Mouse (Mus musculus): ENCODE results near the gene Hormad1.
"Not testable (repeated sequence)": the region's sequence is repeated elsewhere in the genome, so short reads cannot be mapped to it uniquely, and the experiment has no call there.

Hormad1 gene

GRCm38 (mm10) chr3:95559437-95559836 lies at the start of gene Hormad1:
Hormad1 (plus strand) TSS chr3:95559677.
- DNase-seq (ENCODE audit: low spot score): no peak

DNA sequence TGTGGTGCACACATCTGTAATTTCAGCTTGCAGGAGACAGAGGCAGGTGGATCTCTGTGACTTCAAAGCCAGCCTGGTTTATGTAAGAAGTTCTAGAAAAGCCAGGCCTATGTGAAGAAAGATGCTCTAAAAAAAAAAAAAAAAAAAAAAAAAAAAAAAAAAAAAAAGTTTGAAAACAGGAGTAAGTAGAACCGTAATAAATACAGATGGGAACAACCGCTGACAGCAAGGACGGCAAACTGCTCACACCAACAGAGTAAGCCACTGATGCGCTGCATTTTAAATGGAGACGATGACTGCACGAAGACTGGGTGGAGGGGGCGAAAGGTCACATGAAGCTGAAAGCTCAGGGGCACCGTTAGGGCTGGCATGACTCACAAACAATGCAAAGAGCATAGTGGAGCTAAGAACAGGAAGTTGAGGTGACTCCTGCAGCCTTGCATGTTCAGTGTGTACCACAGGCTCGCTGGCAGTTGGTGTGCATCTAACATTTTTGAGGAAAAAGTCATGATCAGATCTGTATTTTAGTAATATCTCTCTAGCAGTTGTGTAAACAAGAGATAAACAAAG lies 47.8 kb upstream of the Hormad1 start:
- DNase-seq (ENCODE audit: low spot score): no peak

GRCm38 (mm10) chr3:95516614-95517041 lies 42.8 kb upstream of the Hormad1 start:
- peak; percentile 84 for DNase-seq (ENCODE audit: low spot score)

DNA sequence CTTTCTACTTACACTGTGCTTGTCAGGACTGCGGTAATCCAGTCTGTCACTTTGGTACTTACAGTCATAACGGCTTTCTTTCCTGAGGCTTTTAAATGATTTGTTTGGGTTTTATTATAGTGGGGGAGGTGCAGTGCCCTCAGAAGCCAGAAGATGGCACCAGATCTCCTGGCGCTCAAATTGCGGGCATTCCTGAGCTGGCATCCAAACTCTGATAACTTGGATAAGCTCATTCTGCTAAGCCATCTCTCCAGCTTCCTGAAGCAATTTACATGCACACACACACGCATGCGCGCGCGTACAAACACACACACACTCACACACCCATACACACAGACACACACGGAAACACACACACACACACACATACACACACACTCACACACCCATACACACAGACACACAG lies 42.0 kb upstream of the Hormad1 start:
- DNase-seq (ENCODE audit: low spot score): peak; percentile 87

DNA sequence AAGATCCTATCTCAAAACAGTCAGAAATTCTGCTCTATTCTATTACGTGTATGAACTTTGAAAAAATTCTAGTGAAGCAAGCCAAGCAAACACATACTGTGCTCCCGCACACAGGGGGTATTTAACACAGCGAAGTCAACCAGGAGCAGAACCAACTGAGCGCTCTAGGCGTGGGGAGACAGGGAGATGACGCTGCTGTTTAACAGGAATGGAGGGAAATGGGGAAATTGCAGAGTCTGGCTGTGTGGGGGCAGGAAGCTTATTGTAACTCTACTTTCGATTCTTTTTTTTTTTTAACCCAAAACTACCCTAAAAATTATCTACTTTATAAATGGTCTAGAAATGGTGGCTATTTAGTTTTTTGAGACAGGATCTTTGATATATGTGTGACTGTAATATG lies 40.6 kb upstream of the Hormad1 start:
- DNase-seq (ENCODE audit: low spot score): peak; percentile 29

GRCm38 (mm10) chr3:95519315-95519714 lies 40.2 kb upstream of the Hormad1 start:
- peak; percentile 91 for DNase-seq (ENCODE audit: low spot score)

DNA sequence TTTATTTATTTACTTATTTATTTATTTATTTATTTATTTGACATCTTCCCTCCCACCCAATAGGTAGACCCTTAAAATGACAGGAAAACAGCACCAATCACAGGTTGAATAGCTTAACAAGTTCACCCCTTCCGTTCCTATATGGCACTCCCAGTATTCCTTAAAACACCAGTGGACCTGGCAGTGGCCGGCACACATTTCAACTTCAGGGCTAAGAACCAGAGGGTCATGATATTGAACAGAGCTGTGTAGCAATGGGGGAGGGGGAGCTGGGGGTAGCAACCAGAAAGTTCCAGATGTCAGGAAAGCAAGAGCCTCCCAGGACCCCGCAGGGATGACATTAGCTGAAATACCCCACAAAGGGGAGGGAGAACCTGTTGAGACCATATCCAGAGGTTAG lies 39.4 kb upstream of the Hormad1 start:
- no peak for DNase-seq (ENCODE audit: low spot score)

GRCm38 (mm10) chr3:95521168-95521567 lies 38.3 kb upstream of the Hormad1 start:
- no peak for DNase-seq (ENCODE audit: low spot score)

- DNase-seq (ENCODE audit: low spot score): no peak
Observed at GRCm38 (mm10) chr3:95523662-95524061, 35.8 kb upstream of the Hormad1 start.

- no peak for DNase-seq (ENCODE audit: low spot score)
Observed at GRCm38 (mm10) chr3:95524673-95525072, 34.8 kb upstream of the Hormad1 start.

GRCm38 (mm10) chr3:95526111-95526510 lies 33.4 kb upstream of the Hormad1 start:
- no peak for DNase-seq (ENCODE audit: low spot score)

DNA sequence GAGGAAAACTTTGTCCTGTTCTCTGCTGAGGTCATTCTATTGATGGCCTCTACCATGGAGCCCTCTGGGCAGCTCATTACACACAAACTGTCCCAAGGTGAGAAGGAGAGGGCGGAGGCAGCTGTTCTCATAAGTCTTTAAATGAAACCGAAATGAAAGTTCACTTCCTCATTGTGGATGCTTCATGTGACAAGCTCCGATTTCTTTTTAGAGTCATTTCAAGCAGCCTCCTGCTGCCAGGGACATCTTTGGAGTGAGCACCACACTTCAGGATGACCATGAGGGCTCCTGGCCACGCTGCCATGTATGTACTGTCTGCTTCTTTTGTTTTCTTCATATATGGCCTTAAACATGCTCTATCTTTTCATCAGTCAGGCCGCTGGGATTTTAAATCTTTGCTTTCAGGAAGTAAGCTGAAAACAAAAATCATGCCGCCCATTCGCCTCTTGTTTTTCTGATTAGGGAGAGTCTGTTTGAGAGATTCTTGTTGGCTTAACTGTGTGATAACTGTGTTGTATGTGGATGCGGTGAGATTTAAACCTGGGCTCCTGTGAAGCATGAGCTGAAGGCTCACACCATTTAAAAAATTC lies 32.8 kb upstream of the Hormad1 start, which contains the start of gene Ctss:
Ctss (plus strand) TSS at position 165 of the 590 bp plus-strand sequence.
- no peak for DNase-seq (ENCODE audit: low spot score)

GRCm38 (mm10) chr3:95529814-95530213 lies 29.7 kb upstream of the Hormad1 start:
- DNase-seq (ENCODE audit: low spot score): no peak

DNA sequence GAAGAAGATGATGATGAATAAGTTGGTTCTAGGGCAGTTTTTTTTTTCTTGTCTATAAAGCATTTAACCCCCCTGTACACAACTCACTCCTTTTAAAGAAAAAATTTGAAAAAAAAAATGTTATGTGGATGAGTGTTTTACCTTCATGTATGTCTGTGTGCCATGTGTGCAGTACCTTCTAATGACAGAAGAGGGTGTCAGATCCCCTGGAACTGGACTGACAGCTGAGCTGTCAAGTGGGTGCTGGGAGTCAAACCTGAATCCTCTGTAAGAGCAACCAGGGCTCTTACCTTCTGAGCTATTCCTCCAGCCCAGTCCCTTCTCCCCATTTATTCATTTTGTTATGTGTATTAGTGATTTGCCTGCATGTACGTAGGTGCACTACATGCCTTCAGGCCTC lies 28.5 kb upstream of the Hormad1 start:
- DNase-seq (ENCODE audit: low spot score): no peak

DNA sequence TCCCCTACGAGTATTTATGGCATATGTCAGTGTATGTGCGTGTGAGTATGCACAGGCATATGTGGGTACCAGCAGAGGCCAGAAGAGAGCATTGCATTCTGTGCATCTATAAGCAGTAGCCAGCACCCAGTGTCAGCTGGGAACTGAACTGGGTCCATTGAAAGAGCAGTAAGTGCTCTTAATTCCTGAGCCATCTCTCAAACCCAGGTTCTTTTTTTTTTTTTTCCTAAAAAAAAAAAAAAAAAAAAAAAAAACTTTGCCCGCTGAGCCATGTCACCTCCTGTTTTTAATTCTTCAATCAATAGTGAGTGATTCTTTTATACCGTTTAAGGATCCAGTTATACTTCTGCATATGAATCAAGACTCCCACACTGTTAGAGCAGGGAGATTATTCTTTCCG lies 26.1 kb upstream of the Hormad1 start:
- DNase-seq (ENCODE audit: low spot score): no peak

DNA sequence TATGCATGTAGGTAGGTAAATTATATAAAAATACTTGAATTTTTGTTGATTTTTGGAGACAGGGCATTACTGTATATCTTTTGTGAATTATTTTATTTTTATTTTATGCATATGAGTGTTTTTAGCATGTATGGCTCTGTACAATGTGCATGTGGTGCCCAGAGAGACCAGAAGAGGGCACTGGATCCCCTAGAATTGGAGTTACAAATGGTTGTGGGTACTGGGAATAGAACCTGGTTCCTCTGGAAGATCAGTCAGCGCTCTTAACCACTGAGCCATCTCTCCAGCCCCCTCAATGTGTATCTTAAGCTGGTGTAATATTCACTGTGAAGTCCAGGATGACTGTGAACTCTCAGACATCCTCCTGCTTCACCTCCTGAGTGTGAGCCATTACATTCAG lies 24.6 kb upstream of the Hormad1 start:
- no peak for DNase-seq (ENCODE audit: low spot score)

DNA sequence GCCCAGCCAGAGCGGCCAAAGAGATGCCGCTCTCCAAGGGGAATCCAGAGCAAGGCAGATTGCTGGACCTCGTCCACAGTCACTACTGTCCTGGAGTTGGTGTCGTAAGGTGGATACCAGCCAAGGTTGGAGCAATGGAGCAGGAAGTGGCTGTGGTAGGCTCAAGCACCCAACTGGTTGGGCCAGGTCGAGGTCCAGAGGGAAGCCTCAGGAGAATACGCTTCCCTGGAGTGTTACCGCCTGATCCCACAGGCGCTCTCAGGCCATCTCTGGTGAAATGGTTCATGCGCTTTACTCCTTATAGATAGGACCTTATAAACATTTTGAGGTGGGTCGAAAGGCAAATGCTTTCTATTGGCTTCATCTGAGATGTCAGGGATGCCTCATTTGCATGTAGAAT lies 20.5 kb upstream of the Hormad1 start:
- DNase-seq (ENCODE audit: low spot score): no peak

GRCm38 (mm10) chr3:95539837-95540236 lies 19.6 kb upstream of the Hormad1 start:
- DNase-seq (ENCODE audit: low spot score): no peak

DNA sequence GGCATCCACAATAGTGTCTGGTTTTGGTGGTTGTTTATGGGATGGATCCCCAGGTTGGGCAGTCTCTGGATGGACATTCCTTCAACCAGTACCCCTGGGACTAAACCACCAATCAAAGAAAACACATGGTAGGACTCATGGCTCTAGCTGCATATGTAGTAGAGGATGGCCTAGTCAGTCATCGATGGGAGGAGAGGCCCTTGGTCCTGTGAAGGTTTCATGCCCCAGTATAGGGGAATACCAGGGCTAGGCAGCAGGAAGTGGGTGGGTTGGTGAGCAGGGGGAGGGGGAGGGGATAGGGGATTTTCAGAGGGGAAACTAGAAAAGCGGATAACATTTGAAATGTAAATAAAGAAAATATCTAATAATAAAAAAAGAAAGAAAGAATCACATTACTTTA lies 18.3 kb upstream of the Hormad1 start:
- DNase-seq (ENCODE audit: low spot score): not testable (repeated sequence)

DNA sequence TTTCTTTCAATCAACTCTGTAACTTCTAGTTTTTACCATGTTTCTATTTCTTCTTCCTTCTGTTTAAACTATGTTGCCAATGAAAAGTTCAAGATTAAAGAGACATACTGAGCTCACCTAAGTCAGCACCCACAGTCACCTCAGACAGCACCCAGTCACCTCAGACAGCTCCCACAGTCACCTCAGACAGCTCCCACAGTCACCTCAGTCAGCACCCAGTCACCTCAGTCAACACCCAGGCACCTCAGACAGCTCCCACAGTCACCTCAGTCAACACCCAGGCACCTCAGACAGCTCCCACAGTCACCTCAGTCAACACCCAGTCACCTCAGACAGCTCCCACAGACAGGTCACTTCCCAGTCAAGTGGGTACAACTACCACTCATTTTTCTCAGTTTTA lies 17.3 kb upstream of the Hormad1 start:
- DNase-seq (ENCODE audit: low spot score): no peak

DNA sequence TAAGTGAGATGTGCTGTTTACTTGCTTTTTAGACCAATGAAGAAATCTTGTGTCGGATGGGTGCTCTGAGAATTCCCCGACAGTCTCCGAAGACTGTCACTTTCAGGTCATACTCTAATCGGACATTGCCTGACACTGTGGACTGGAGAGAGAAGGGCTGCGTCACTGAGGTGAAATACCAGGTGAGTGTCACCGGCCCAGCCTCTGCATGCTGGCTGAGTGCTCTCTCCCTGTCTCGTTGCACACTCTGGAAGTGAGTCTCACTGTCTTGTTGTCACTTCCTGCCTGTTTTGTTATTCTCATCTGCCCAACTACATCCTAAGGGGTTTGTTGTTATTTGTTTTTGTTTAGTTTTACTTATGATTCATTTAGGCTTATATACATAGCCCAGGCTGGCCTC lies 16.5 kb upstream of the Hormad1 start:
- no peak for DNase-seq (ENCODE audit: low spot score)

DNA sequence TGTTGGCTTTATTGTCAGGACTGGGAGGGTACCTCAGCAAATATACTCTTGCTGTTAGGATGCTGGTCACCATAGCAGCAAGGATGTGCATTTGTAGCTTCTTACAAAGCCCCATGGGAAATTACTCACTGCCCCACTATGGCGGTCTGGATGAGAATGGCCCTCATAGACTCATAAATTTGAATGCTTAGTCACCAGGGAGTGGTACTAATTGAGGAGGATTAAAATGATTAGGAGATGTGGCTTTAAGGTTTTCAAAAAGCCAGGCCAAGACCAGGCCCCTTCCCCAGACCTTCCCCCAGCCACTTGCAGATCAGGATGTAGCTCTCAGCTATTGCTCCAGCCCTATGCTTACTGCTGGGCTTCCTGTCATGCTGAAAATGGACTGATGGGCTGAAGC lies 9.3 kb upstream of the Hormad1 start:
- DNase-seq (ENCODE audit: low spot score): no peak

GRCm38 (mm10) chr3:95553986-95554385 lies 5.5 kb upstream of the Hormad1 start:
- DNase-seq (ENCODE audit: low spot score): no peak

- DNase-seq (ENCODE audit: low spot score): no peak
Observed at GRCm38 (mm10) chr3:95560738-95561137, 1.3 kb downstream of the Hormad1 start.
